Mouse (Mus musculus) kidney, embryonic 16.5 days (tissue): Measurements from ENCODE around the gene Lef1. TPM values are rescaled to one million over a fixed set of nuclear protein-coding genes. Genes with fewer than 3 reads are reported as not detected.

Experiments used
- ATAC-seq: fragments of 200-750 bp; cut with Nextera tagmentation; 2 replicates; pipeline ENCODE4 v1.8.0; 2017; ENCODE audit warnings: moderate TSS enrichment; ENCODE audit not compliant: low FRiP score, low TSS enrichment
- H3K27ac ChIP-seq: fragments of 300-500 bp; sonication (generic); 2 replicates; pipeline ENCODE4 v1.5.1; 2014; ENCODE audit warnings: low read length
- H3K27me3 ChIP-seq: fragments of 300-500 bp; sonication (generic); 2 replicates; pipeline ENCODE4 v1.6.1; 2014; ENCODE audit warnings: low read length, control low read depth, mixed read lengths; ENCODE audit not compliant: insufficient read depth
- H3K36me3 ChIP-seq: fragments of 300-500 bp; sonication (generic); 2 replicates; pipeline ENCODE4 v1.6.1; 2014; ENCODE audit warnings: low read length, control low read depth, mixed read lengths; ENCODE audit not compliant: insufficient read depth
- H3K4me1 ChIP-seq: fragments of 300-500 bp; sonication (generic); 2 replicates; pipeline ENCODE4 v1.6.1; 2014; ENCODE audit warnings: low read length, control low read depth, mixed read lengths; ENCODE audit not compliant: insufficient read depth
- H3K4me2 ChIP-seq: fragments of 300-500 bp; sonication (generic); replicated peaks from 2 replicates; pipeline ENCODE4 v1.6.1; 2014; ENCODE audit warnings: low read depth, low read length
- H3K4me3 ChIP-seq: fragments of 300-500 bp; sonication (generic); 2 replicates; pipeline ENCODE4 v1.5.1; 2014; ENCODE audit warnings: mild to moderate bottlenecking, low read length
- H3K9ac ChIP-seq: fragments of 300-500 bp; sonication (generic); replicated peaks from 2 replicates; pipeline ENCODE4 v1.6.1; 2014; ENCODE audit warnings: low read length
- H3K9me3 ChIP-seq: fragments of 300-500 bp; sonication (generic); 2 replicates; pipeline ENCODE4 v1.6.1; 2016; ENCODE audit warnings: low read length, control low read depth
- WGBS: fragments of 180-500 bp; shearing (Covaris S2); extraction: QIAGEN DNeasy Blood & Tissue Kit; methylation state at CpG from one replicate; pipeline ENCODE4 v1.1.7; 2014; 5-methylcytosine and 5-hydroxymethylcytosine counted together
- polyA plus RNA-seq: library from polyadenylated mRNA; unstranded; fragments of >200 nt; fragmentation: Nextera tagmentation; extraction: Ambion mirVana; gene quantifications from 2 replicates; pipeline ENCODE4 v1.2.1, GENCODE M21; 2015

Lef1 gene
- polyA plus RNA-seq, 1 experiment from 2014 or later, result 20.0 TPM

DNA sequence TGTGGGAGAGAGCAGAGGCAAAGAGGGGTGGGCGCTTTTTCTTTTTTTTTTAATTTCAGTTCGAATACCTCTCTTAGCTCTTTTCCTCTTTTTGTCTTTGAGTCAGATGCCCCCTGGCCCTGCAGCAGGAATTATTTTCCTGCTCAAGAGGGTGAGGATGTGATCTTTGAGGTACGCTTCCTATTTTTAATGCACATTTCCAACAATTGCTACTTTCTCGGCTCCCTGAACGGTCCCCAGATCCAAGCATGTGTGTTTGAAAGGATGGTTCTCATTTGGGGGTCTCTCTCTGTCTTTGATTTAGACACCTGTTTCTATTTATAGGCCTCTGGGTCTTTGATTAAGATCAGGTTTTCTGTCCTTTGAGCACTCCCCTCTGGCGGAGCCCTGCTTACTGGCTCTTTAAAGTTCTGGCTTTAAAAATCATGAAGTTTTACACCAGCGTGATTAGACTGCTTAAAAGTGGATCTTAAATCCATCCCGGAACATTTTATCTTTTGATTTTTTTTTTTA lies 86.3 kb downstream of the Lef1 start:
- no peaks in the 10 kb centered on the region for H3K36me3 ChIP-seq
- no peak for ATAC-seq
- H3K4me3 ChIP-seq, result no peak overlapping the region
- no peaks in the 10 kb centered on the region for H3K9me3 ChIP-seq
- no peak overlapping the region for H3K4me2 ChIP-seq
- H3K27ac ChIP-seq, result no peak overlapping the region
- 85% methylated on average over 8 of the region's 8 CpGs for WGBS
- no peaks in the 10 kb centered on the region for H3K4me1 ChIP-seq
- H3K27me3 ChIP-seq, result no peaks in the 10 kb centered on the region
- no peak overlapping the region for H3K9ac ChIP-seq

DNA sequence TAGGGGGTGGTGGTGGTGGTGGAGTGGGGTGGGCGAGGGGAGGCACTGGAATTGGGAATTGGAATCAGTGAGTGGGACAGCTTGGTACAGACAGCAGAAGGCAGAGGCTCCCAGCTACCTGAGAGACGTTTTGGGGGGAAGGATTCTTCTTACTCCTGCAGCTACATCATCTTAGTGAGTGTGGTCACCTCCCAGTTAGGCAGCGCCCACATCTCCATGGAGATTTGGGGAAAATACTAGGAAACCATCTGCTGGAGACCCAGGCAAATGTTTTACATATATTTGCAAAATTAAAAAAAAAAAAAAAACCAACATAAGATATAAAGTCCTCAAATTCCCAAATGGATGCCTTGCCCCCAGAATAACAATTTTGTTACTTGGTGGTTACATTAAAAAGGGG lies 88.7 kb downstream of the Lef1 start:
- Histone ChIP-seq H3K27me3 (no peaks in the 10 kb centered on the region), H3K4me3 (no peak overlapping the region), H3K27ac (no peak overlapping the region), H3K36me3 (no peaks in the 10 kb centered on the region), H3K4me2 (no peak overlapping the region), H3K9ac (no peak overlapping the region), H3K9me3 (no peaks in the 10 kb centered on the region), H3K4me1 (no peaks in the 10 kb centered on the region)
- no peak for ATAC-seq
- WGBS, result 85% methylated on average over 3 of the region's 3 CpGs

- WGBS, result 79% methylated on average over 20 of the region's 20 CpGs
- Histone ChIP-seq H3K4me3 (no peak overlapping the region), H3K27me3 (no peaks in the 10 kb centered on the region), H3K9me3 (no peaks in the 10 kb centered on the region), H3K36me3 (no peaks in the 10 kb centered on the region), H3K27ac (no peak overlapping the region), H3K4me1 (no peaks in the 10 kb centered on the region), H3K4me2 (no peak overlapping the region), H3K9ac (no peak overlapping the region)
- no peak for ATAC-seq
Observed at GRCm38 (mm10) chr3:131199590-131200288, 89.5 kb downstream of the Lef1 start.

DNA sequence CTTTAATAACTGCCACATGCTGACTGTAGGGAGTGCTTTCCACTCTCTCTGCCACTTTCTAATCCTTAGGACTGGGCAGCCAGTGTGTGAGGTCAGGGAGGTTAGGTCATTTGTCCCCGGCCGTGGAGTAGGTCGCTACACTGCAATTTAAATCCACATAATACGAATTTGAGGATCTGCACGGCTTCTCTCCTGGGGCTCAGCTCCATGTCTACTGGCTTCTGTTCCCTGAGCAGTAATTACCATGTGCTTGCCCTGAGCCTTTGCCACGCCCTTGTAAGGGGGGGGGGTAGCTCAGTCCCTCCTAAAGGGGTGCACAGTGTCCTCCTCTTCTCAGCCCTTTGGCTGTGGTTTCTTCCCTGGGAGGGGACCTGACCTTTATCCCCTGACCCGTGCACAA lies 92.0 kb downstream of the Lef1 start:
- Histone ChIP-seq H3K36me3 (no peaks in the 10 kb centered on the region), H3K27me3 (no peaks in the 10 kb centered on the region), H3K9me3 (no peaks in the 10 kb centered on the region), H3K4me1 (no peaks in the 10 kb centered on the region), H3K27ac (no peak overlapping the region), H3K4me3 (no peak overlapping the region), H3K9ac (no peak overlapping the region), H3K4me2 (no peak overlapping the region)
- 50% methylated on average over 7 of the region's 7 CpGs for WGBS
- peak; percentile 51; the same call in 1 of the 2 replicates for ATAC-seq

DNA sequence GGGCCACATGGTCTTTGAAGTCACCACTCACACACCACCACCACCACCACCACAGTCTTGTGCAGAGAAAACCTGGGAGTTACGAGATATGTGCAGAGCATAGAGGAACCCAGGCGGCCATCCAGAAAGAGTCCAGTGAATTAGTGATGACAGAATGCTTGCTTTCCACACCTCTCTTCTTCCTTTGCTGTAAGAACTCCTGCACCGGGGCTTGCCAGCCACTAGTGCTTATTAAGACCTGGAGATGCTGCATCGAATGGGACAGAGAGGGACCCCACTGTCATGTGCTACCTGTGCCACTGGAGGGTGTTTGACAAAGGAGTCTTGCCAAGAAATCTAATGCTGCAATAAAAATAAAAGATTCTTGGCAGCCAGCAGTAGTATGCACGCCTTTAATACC lies 97.6 kb downstream of the Lef1 start:
- Histone ChIP-seq H3K4me2 (no peak overlapping the region), H3K9me3 (no peaks in the 10 kb centered on the region), H3K4me1 (no peaks in the 10 kb centered on the region), H3K4me3 (no peak overlapping the region), H3K9ac (no peak overlapping the region), H3K27me3 (no peaks in the 10 kb centered on the region), H3K36me3 (no peaks in the 10 kb centered on the region), H3K27ac (no peak overlapping the region)
- WGBS, result 82% methylated on average over 5 of the region's 5 CpGs
- 0 out of 2 replicates have a peak, but pooled peaks have one; percentile 2 for ATAC-seq

- Histone ChIP-seq H3K9ac (no peak overlapping the region), H3K4me1 (no peaks in the 10 kb centered on the region), H3K27me3 (no peaks in the 10 kb centered on the region), H3K9me3 (no peaks in the 10 kb centered on the region), H3K4me3 (no peak overlapping the region), H3K27ac (no peak overlapping the region), H3K4me2 (no peak overlapping the region), H3K36me3 (no peaks in the 10 kb centered on the region)
- 78% methylated on average over 13 of the region's 13 CpGs for WGBS
- ATAC-seq, result 0 out of 2 replicates have a peak, but pooled peaks have one; percentile 23
Observed at GRCm38 (mm10) chr3:131208265-131208891, 98.1 kb downstream of the Lef1 start.

- WGBS, result 85% methylated on average over 7 of the region's 7 CpGs
- Histone ChIP-seq H3K9ac (no peak overlapping the region), H3K36me3 (no peaks in the 10 kb centered on the region)
Observed at GRCm38 (mm10) chr3:131212200-131212599, 101.9 kb downstream of the Lef1 start.

DNA sequence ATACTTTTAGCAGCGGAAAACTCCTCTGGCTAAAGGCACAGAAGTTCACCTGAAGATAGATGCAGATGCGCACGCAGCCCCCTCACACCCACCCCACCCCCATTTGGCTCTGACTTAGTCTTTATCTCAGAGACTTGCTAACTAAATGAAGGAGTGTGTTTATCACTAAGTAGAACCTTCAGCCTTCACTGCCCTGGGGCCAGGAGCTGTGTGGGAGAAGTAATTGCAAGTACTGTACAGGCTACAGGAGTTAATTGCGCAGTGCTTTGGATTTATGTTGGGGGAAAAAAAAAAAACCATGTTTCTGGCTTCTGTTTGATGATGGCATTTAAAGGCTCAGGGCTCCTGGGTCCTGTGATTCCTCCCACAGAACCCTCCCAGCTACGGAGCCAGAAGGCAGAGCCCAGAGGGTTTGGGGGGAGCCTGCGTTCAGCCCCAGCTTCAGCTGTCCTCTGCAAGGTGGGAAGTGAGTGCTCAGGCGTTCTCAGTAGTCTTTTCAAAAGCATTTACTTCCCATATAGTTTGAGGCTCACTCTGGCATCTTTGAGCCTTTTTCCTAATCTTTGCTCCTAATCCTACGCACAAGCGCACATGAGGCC lies 103.9 kb downstream of the Lef1 start:
- H3K36me3 ChIP-seq, result no peaks in the 10 kb centered on the region
- ATAC-seq, result peak; percentile 60; the same call in 1 of the 2 replicates

More at GRCm38 (mm10) chr3:131212200-131212599, 101.9 kb downstream of the Lef1 start:
- H3K4me1 ChIP-seq, result peaks cover 7% of the 10 kb centered on the region; the same call in 1 of the 2 replicates
- no peaks in the 10 kb centered on the region for H3K27me3 ChIP-seq
- no peak overlapping the region for H3K4me3 ChIP-seq
- H3K4me2 ChIP-seq, result no peak overlapping the region
- ATAC-seq, result no peak
- H3K9me3 ChIP-seq, result no peaks in the 10 kb centered on the region
- H3K27ac ChIP-seq, result no peak overlapping the region

GRCm38 (mm10) chr3:131214841-131215240 lies 104.6 kb downstream of the Lef1 start:
- no peak overlapping the region for H3K9ac ChIP-seq
- no peak overlapping the region for H3K4me3 ChIP-seq
- H3K9me3 ChIP-seq, result no peaks in the 10 kb centered on the region
- no peaks in the 10 kb centered on the region for H3K27me3 ChIP-seq
- ATAC-seq, result 0 out of 2 replicates have a peak, but pooled peaks have one; percentile 58
- H3K4me1 ChIP-seq, result peaks cover 7% of the 10 kb centered on the region; the same call in 1 of the 2 replicates
- 0 out of 2 replicates have a peak overlapping the region, but pooled peaks have one; percentile 3 for H3K27ac ChIP-seq
- 58% methylated on average over 9 of the region's 9 CpGs for WGBS
- H3K4me2 ChIP-seq, result no peak overlapping the region
- no peaks in the 10 kb centered on the region for H3K36me3 ChIP-seq

More for the DNA sequence above, 103.9 kb downstream of the Lef1 start:
- Histone ChIP-seq H3K4me1 (peaks cover 7% of the 10 kb centered on the region; the same call in 1 of the 2 replicates), H3K4me3 (no peak overlapping the region), H3K9me3 (no peaks in the 10 kb centered on the region), H3K4me2 (no peak overlapping the region), H3K27ac (0 out of 2 replicates have a peak overlapping the region, but pooled peaks have one; percentile 3), H3K9ac (no peak overlapping the region), H3K27me3 (no peaks in the 10 kb centered on the region)
- WGBS, result 42% methylated on average over 9 of the region's 9 CpGs
